Mouse (Mus musculus): ENCODE measurements around the gene Slc30a2. TPM values are rescaled to one million over a fixed set of nuclear protein-coding genes. Genes with fewer than 3 reads are reported as not detected.
"Not testable (repeated sequence)": the region's sequence is repeated elsewhere in the genome, so short reads cannot be mapped to it uniquely, and the experiment has no call there.

Slc30a2 gene
- 41.8 and 53.7 TPM in 2 replicates for polyA plus RNA-seq (2012; rRNA removed)

GRCm38 (mm10) chr4:134343071-134344031 lies at the start of gene Slc30a2:
Gene Slc30a2 (plus strand): TSS chr4:134343181.
- DNase-seq (ENCODE audit: low read depth) = peak; percentile 10

- DNase-seq (ENCODE audit: low read depth) = no peak
Measured at GRCm38 (mm10) chr4:134293692-134294163, 49.3 kb upstream of the Slc30a2 start.

- not testable (repeated sequence) for DNase-seq (ENCODE audit: low read depth)
Measured at GRCm38 (mm10) chr4:134296096-134296495, 46.9 kb upstream of the Slc30a2 start.

- no peak for DNase-seq (ENCODE audit: low read depth)
Measured at GRCm38 (mm10) chr4:134296523-134296922, 46.5 kb upstream of the Slc30a2 start.

GRCm38 (mm10) chr4:134297369-134297768 lies 45.6 kb upstream of the Slc30a2 start:
- no peak for DNase-seq (ENCODE audit: low read depth)

- DNase-seq (ENCODE audit: low read depth) = no peak
Measured at GRCm38 (mm10) chr4:134298626-134299497, 44.1 kb upstream of the Slc30a2 start.

- no peak for DNase-seq (ENCODE audit: low read depth)
Measured at GRCm38 (mm10) chr4:134299498-134299810, 43.5 kb upstream of the Slc30a2 start.

GRCm38 (mm10) chr4:134300316-134300715 lies 42.7 kb upstream of the Slc30a2 start:
- DNase-seq (ENCODE audit: low read depth) = peak; percentile 56

GRCm38 (mm10) chr4:134302084-134302483 lies 40.9 kb upstream of the Slc30a2 start:
- DNase-seq (ENCODE audit: low read depth) = no peak

- no peak for DNase-seq (ENCODE audit: low read depth)
Measured at GRCm38 (mm10) chr4:134306963-134307362, 36.0 kb upstream of the Slc30a2 start.

GRCm38 (mm10) chr4:134307367-134308072 lies 35.5 kb upstream of the Slc30a2 start:
- DNase-seq (ENCODE audit: low read depth) = no peak

GRCm38 (mm10) chr4:134310106-134310505 lies 32.9 kb upstream of the Slc30a2 start:
- no peak for DNase-seq (ENCODE audit: low read depth)

GRCm38 (mm10) chr4:134310656-134311055 lies 32.3 kb upstream of the Slc30a2 start:
- DNase-seq (ENCODE audit: low read depth) = no peak

GRCm38 (mm10) chr4:134311784-134312183 lies 31.2 kb upstream of the Slc30a2 start:
- DNase-seq (ENCODE audit: low read depth) = no peak

GRCm38 (mm10) chr4:134312341-134312740 lies 30.6 kb upstream of the Slc30a2 start:
- no peak for DNase-seq (ENCODE audit: low read depth)

GRCm38 (mm10) chr4:134312901-134313300 lies 30.1 kb upstream of the Slc30a2 start:
- no peak for DNase-seq (ENCODE audit: low read depth)

- DNase-seq (ENCODE audit: low read depth) = no peak
Measured at GRCm38 (mm10) chr4:134314081-134314655, 28.8 kb upstream of the Slc30a2 start.

GRCm38 (mm10) chr4:134314876-134315275 lies 28.1 kb upstream of the Slc30a2 start, which contains the start of gene Trim63:
Gene Trim63 (plus strand): TSS chr4:134315120.
- no peak for DNase-seq (ENCODE audit: low read depth)

GRCm38 (mm10) chr4:134315470-134315869 lies 27.5 kb upstream of the Slc30a2 start:
- DNase-seq (ENCODE audit: low read depth) = no peak

- no peak for DNase-seq (ENCODE audit: low read depth)
Measured at GRCm38 (mm10) chr4:134316390-134316789, 26.6 kb upstream of the Slc30a2 start.

GRCm38 (mm10) chr4:134319074-134319473 lies 23.9 kb upstream of the Slc30a2 start:
- no peak for DNase-seq (ENCODE audit: low read depth)

Measured in gonadal fat pad, adult 2 months (tissue).